Mouse (Mus musculus) embryonic fibroblast, embryonic 13.5 days (primary cell): ENCODE results near the gene Asnsd1.
"Not testable (repeated sequence)": the region's sequence is repeated elsewhere in the genome, so short reads cannot be mapped to it uniquely, and the experiment has no call there.

ENCODE experiments used
- CTCF ChIP-seq: IDR thresholded peaks from 2 replicates; pipeline ENCODE4 v1.5.1; 2011; ENCODE audit warnings: mild to moderate bottlenecking, control low read depth, low read length, moderate library complexity, borderline replicate concordance; ENCODE audit not compliant: insufficient read depth
- POLR2A ChIP-seq: IDR thresholded peaks from 2 replicates; pipeline ENCODE4 v1.6.1; 2011; ENCODE audit warnings: low read depth, mild to moderate bottlenecking, control low read depth, low read length, moderate library complexity

GRCm38 (mm10) chr1:53337403-53337802 is 15.1 kb downstream of the Asnsd1 start:
- TF ChIP-seq CTCF, POLR2A: not testable (repeated sequence)
